Mouse (Mus musculus) mouse embryonic stem cell (cell line): ENCODE data around the gene Snx1.

Experiments
- in situ Hi-C, 2 experiments: fragments of 300-500 bp; cut with MboI; formaldehyde crosslinking; loops; 1 replicate in 1 of 2; 3 replicates in 1 of 2; pipeline ENCODE4 v1.14.3; 2019 to 2020; ENCODE audit warnings: low sequenced_read_pairs in 2 of 2, low pct_unique_long_range_greater_than_20kb in 1 of 2, mixed read lengths in 1 of 2; ENCODE audit not compliant: unreplicated experiment in 1 of 2

Snx1 gene

DNA sequence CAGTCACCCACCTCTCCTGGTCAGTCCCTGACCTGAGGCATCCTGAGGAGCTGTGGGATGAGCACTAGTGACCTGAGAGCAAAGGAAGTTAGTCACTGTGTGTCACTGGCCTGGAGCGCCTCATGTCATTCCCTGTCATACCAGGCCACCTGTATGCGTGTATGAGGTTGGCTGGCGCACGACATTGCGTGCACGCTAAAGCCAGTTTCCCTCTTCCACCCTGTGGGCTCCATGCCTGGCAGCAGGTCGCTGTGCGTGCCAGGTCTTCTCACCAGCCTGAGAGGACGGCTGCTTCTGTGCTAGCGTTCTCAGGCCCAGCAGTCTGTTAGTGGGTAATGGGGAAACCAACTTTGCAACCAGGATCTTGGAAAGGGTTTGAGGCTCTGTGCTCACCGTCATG, 62.1 kb downstream of the Snx1 start:
- in situ Hi-C loops: no loop called here

DNA sequence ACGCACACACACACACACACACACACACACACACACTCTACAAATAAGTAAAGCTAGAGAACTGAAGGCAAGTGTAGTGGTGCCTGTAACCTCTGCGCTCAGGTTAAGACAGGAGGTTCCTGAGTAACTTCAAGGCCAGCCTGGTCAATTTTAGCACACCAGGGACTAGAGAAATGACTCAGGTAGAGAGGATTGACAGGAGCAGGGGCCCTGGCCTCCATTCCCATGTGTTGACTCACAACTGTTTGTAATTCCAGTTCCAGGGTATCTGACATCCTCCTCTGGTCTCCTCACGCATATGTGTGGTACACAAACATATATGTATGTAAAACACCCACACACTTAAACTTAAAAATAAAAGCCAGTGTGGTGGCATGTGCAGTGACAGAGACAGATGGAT, 62.9 kb downstream of the Snx1 start:
- in situ Hi-C loops: no loop called here

GRCm38 (mm10) chr9:66061656-66062055, 64.7 kb downstream of the Snx1 start:
- in situ Hi-C loops: no loop called here

GRCm38 (mm10) chr9:66060986-66061385, 65.4 kb downstream of the Snx1 start:
- in situ Hi-C loops: no loop called here

GRCm38 (mm10) chr9:66060308-66060647, 66.1 kb downstream of the Snx1 start:
- in situ Hi-C loops: no loop called here

GRCm38 (mm10) chr9:66059583-66060307, 66.6 kb downstream of the Snx1 start, which contains the start of gene Ppib:
Ppib (plus strand) TSS chr9:66060222.
- in situ Hi-C loops: no loop called here

GRCm38 (mm10) chr9:66053620-66054019, 72.8 kb downstream of the Snx1 start:
- in situ Hi-C loops: no loop called here

- in situ Hi-C loops: no loop called here
These were observed 73.7 kb downstream of the Snx1 start for GRCm38 (mm10) chr9:66052731-66053130.

DNA sequence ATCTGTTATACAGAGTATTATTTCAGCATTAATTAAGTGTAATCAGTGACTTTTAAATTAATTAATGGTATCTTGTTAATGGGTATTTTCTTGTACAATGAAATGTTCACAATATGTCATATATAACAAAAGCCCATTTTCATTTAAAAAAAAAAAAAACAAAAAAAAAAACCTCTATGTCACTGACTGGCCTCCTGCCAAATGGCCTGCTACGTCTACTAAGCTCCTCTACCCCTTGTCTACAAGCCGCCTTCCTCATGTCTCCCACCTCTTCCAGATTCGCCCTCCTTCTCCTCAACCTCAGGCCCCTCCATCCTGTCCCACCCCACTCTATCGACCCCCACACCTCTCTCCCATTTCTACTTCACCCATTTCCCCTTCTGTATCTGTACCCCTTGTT, 74.9 kb downstream of the Snx1 start:
- in situ Hi-C loops: no loop called here

DNA sequence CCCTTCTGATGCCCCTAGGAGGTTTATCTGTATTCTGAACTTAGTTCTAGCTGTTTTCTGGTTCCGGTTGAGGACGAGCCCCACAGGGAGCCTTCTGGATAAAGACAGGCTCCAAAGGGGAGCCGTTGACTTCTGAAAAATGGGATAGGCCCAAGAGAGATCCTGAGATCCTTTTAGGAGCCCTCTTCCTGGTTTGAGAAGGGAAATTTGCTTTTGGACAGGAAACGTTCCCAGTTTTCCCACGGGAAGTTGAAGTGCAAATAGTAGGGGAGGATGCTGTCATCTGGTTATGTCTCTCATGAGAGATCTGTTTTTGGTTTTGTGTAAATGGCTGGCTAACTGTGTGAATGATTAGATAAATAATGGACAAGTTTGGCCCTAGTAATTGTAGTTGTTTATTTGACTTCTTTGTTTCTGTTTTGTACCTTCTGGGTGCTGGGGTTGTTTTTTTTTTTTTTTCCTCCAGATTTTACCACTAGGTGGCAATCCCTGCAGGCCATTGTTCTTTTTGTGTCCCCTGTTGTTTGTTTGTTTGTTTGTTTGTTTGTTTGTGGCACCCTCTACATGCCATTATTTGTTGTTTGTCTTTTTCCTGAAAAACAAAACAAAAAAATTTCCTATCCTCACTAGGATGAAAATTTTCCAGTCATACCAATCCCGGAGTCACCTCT, 76.3 kb downstream of the Snx1 start:
- in situ Hi-C loops: no loop called here

DNA sequence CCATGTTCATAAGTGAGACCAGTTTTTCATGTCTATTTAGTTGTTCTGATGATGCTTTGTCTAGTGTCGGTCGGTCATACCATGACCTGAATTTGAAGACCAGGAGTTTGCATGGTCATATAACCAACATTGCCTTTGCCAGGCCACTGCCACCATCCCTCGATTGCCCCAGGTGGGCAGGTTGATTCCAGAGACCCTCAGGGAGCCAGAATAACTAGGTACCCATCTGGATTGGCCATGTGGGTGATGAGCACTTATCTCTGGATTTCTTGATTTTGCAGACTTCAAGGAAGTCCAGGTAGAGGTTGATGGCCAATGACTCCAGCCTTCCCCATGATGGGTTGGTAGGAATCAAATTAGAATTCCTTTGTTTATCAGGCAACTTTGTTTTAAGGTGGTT, 83.1 kb downstream of the Snx1 start:
- in situ Hi-C loops: no loop called here

DNA sequence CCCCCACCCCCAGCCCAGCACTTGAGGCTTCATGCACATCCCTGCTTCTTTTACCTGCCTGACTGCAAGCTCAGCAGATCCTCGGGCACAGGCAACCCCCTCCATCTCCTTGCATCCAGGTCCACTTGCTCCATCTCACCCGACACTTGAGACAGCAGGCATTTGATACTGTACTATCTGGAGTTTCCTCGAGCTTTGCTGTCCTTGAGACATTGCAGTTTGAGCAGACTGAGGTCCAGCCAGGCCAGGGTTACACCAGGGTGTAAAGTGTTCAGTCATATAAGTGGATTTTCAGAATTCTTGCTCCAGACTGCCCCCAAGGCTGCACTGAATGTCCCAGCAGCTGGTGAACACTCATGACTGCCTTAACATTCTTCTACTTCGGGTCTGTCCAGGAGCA, 84.1 kb downstream of the Snx1 start:
- in situ Hi-C loops: no loop called here

- in situ Hi-C loops: no loop called here
These were observed 85.6 kb downstream of the Snx1 start for GRCm38 (mm10) chr9:66040801-66041200.

DNA sequence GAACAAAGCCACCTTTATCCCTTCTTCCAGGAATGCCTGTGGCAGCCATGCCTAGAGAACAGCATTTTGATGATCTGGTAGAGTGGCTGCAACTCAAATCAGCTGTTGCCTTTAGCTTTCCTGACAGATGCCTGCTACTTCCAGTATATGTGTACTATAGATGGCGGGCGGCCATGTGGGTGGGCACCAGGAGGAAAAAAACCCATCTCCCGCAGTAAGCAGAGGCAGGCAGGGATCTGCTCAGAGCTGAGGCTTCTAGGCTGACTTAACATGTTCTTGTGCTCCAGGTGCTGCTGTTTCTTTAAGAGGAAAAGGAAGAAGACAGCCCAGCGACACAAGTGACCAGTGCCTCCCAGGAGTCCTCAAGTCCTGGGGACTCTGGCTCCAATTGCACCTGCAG, 87.1 kb downstream of the Snx1 start:
- in situ Hi-C loops: no loop called here

DNA sequence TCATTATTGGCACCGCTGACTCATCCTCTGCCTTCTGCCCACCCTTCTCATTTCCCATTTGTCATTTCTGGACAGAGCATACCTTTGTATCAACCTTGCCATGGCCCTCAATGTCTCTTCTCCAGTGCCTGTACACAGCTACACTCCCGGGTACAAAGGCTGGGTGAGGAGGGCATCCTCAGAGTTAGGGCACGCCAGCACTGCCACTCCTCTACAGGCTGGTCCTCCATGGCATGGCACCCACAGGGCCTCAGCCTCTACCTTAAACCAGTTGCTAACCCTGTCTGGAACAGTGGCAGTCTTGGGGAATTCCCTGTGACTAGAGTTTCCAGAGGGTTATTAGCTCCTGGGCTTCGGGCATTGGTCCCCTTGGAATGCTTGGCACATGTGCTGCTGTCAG, 87.8 kb downstream of the Snx1 start:
- in situ Hi-C loops: no loop called here
